Mouse (Mus musculus) MEL (cell line): Measurements from ENCODE around the gene Xpo4.

Experiments
- CTCF ChIP-seq, 3 experiments: IDR thresholded peaks in 2 of 3; conservative IDR thresholded peaks in 1 of 3; 2 replicates each; pipeline ENCODE4 v1.5.1; 2011 to 2012; ENCODE audit warnings: low read length in 3 of 3, low read depth in 2 of 3, mild to moderate bottlenecking in 2 of 3, improper control_type of control experiment in 1 of 3, inconsistent platforms in 1 of 3, mixed read lengths in 1 of 3, moderate library complexity in 1 of 3; ENCODE audit not compliant: control insufficient read depth in 1 of 3, insufficient read depth in 1 of 3, poor library complexity in 1 of 3, severe bottlenecking in 1 of 3
- GABPA ChIP-seq: IDR thresholded peaks from 2 replicates; pipeline ENCODE4 v1.6.1; 2012; ENCODE audit warnings: low read depth, mild to moderate bottlenecking, inconsistent platforms, low read length, improper control_type of control experiment, moderate library complexity
- GATA1 ChIP-seq: IDR thresholded peaks from 2 replicates; pipeline ENCODE4 v1.6.1; 2011; ENCODE audit warnings: low read depth, low read length, improper control_type of control experiment
- MAX ChIP-seq: IDR thresholded peaks from 2 replicates; pipeline ENCODE4 v1.6.1; 2011; ENCODE audit warnings: low read length, improper control_type of control experiment
- MYB ChIP-seq: IDR thresholded peaks from 2 replicates; pipeline ENCODE4 v1.6.1; 2011; ENCODE audit warnings: mild to moderate bottlenecking, low read depth, low read length, improper control_type of control experiment
- RAD21 ChIP-seq: IDR thresholded peaks from 2 replicates; pipeline ENCODE4 v1.6.1; 2011; ENCODE audit warnings: mild to moderate bottlenecking, low read depth, low read length, improper control_type of control experiment
- ZC3H11A ChIP-seq: IDR thresholded peaks from 2 replicates; pipeline ENCODE4 v1.6.1; 2012; ENCODE audit warnings: low read depth, mild to moderate bottlenecking, inconsistent platforms, low read length, improper control_type of control experiment

DNA sequence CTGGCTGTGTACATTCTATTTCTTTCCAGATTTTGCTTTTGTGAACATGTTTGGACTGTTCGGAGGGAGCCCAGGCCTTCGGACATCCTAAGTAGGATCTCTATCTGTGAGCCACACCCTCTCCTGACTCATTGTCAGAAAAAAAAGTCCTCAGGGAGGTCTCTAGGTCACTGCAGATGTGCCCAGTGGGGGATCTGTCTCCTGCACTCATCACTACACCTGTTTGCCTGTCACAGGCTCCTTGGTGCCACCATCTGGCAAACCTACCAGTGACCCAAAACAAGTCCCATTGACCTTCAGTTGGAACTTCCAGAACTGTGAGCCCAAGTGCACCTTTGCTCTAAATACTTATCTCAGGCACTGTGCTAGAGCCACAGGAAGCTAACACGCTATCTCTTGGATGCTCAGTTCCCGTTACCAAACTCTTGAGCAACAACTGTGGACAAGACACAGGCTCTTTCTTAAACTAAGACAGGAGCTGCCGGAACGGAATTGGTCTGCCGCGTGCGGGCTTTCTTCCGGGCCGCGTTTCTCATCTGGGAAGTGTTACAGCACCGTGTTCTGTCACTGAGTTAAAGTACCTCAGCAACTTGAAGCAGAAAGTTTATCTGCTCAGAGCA, 121.7 kb downstream of the Xpo4 start:
- no peak for TF ChIP-seq ZC3H11A
- peak; percentile 5; the same call in 1 of the 2 replicates for TF ChIP-seq RAD21
- TF ChIP-seq CTCF (IDR thresholded peaks at IDR 0.05 in 2 of 3, conservative IDR thresholded peaks at IDR 0.05 in 1 of 3; ENCODE audit: control insufficient read depth in 1 of 3, insufficient read depth in 1 of 3, low read depth in 2 of 3, low read length in 3 of 3, poor library complexity in 1 of 3, severe bottlenecking in 1 of 3): peak in 2 of 3 experiments; percentile 4 to 7; a peak in 1 of 6 replicates
- no peak for TF ChIP-seq GABPA
- TF ChIP-seq MAX: peak; percentile 66
- TF ChIP-seq MYB: no peak
- peak; percentile 52; the same call in 1 of the 2 replicates for TF ChIP-seq GATA1
